ENCODE assay signal across 8 mouse cellular contexts in the genomic region with DNA sequence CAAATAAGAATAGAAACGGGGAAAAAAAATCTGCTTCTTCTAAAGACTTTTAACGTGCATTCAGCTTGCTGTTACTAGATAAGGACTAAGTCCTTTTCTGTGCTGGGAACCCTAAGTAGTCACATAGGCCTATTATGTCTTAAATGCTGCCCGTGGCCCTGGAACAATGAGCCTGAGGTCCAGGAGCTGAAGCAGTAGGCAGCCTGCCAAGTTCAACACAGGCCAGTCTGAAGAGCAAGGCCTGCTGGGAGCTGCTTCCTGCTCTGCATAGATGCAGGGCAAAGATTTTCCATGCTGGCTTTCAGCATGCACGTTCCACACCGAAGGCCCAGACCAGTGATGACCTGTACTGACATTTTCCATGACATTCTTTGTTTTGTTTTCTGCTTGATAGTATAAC.
DNase-seq lines count a peak whose midpoint lies in the region; ATAC-seq and TF ChIP-seq lines count a peak whose summit lies in the region.

No protein-coding gene starts in this region.

- ATAC-seq in embryonic facial prominence, embryonic 14.5 days (ENCODE audit: low read depth) = peak; percentile 92
- peak; percentile 88 for ATAC-seq in midbrain, embryonic 12.5 days (ENCODE audit: low FRiP score, low read depth)
- ATAC-seq in stomach, embryonic 16.5 days (ENCODE audit: insufficient read depth, low FRiP score) = peak; percentile 92
- ATAC-seq in erythroid progenitor cell, adult 5-6 weeks (replicated peaks; ENCODE audit: low FRiP score, poor library complexity, severe bottlenecking) = no peak

- TF ChIP-seq POLR2A in brain, embryonic 14.5 days (IDR thresholded peaks at IDR 0.05; ENCODE audit: borderline replicate concordance, extremely low read depth, insufficient read depth, insufficient read length, poor library complexity, severe bottlenecking) = no peak
- peak; percentile 68 for TF ChIP-seq POLR2A in heart, adult 2 months (IDR thresholded peaks at IDR 0.05; ENCODE audit: insufficient read depth, low read depth, low read length)

- no peak overlapping the region for H3K4me2 ChIP-seq in embryonic facial prominence, embryonic 14.5 days (ENCODE audit: low read depth, low read length)
- H3K4me2 ChIP-seq in midbrain, embryonic 12.5 days (replicated peaks) = no peak overlapping the region
- H3K4me2 ChIP-seq in stomach, embryonic 16.5 days (ENCODE audit: low read depth, low read length) = no peak overlapping the region

- H3K27me3 ChIP-seq in embryonic facial prominence, embryonic 14.5 days (replicated peaks; ENCODE audit: control insufficient read depth, insufficient read depth, low read length) = no peaks in the 10 kb centered on the region
- no peaks in the 10 kb centered on the region for H3K27me3 ChIP-seq in heart, adult 2 months (ENCODE audit: control insufficient read depth, insufficient read depth, low read length)
- H3K27me3 ChIP-seq in midbrain, embryonic 12.5 days = no peaks in the 10 kb centered on the region
- no peaks in the 10 kb centered on the region for H3K27me3 ChIP-seq in stomach, embryonic 16.5 days (ENCODE audit: control insufficient read depth, insufficient read depth, low read length)

- no peak overlapping the region for H3K4me3 ChIP-seq in embryonic facial prominence, embryonic 14.5 days (ENCODE audit: low read depth, low read length)
- H3K4me3 ChIP-seq in heart, adult 2 months = no peak overlapping the region
- no peak overlapping the region for H3K4me3 ChIP-seq in midbrain, embryonic 12.5 days
- no peak overlapping the region for H3K4me3 ChIP-seq in stomach, embryonic 16.5 days (replicated peaks; ENCODE audit: low read length)

- H3K36me3 ChIP-seq in embryonic facial prominence, embryonic 14.5 days (ENCODE audit: control insufficient read depth, insufficient read depth, low read length) = no peaks in the 10 kb centered on the region
- peaks cover 8% of the 10 kb centered on the region; the same call in 1 of the 2 replicates for H3K36me3 ChIP-seq in heart, adult 2 months (ENCODE audit: control insufficient read depth, insufficient read depth, low read length)
- no peaks in the 10 kb centered on the region for H3K36me3 ChIP-seq in midbrain, embryonic 12.5 days
- no peaks in the 10 kb centered on the region for H3K36me3 ChIP-seq in stomach, embryonic 16.5 days (ENCODE audit: control insufficient read depth, insufficient read depth, low read length)

- H3K4me1 ChIP-seq in embryonic facial prominence, embryonic 14.5 days (ENCODE audit: control insufficient read depth, insufficient read depth, low read length) = peaks cover 12% of the 10 kb centered on the region; the same call in 1 of the 2 replicates
- H3K4me1 ChIP-seq in heart, adult 2 months (ENCODE audit: control insufficient read depth, insufficient read depth, low read length) = peaks cover 14% of the 10 kb centered on the region
- H3K4me1 ChIP-seq in midbrain, embryonic 12.5 days = peaks cover 19% of the 10 kb centered on the region
- H3K4me1 ChIP-seq in stomach, embryonic 16.5 days (ENCODE audit: control insufficient read depth, insufficient read depth, low read length) = peaks cover 14% of the 10 kb centered on the region; the same call in 1 of the 2 replicates

- TF ChIP-seq EP300 in heart, adult 2 months (IDR thresholded peaks at IDR 0.05; ENCODE audit: insufficient read depth, low read depth, low read length) = peak; percentile 99

- peak overlapping the region; percentile 58 for H3K27ac ChIP-seq in embryonic facial prominence, embryonic 14.5 days (replicated peaks; ENCODE audit: low read depth, low read length)
- peak overlapping the region; percentile 75 for H3K27ac ChIP-seq in heart, adult 2 months
- peak overlapping the region; percentile 66 for H3K27ac ChIP-seq in midbrain, embryonic 12.5 days (replicated peaks)
- peak overlapping the region; percentile 73 for H3K27ac ChIP-seq in stomach, embryonic 16.5 days (ENCODE audit: low read length)

- DNase-seq in brain, embryonic 14.5 days (ENCODE audit: low read depth) = peak; percentile 95
- DNase-seq in embryonic facial prominence, embryonic 14.5 days (ENCODE audit: low spot score) = peak; percentile 93
- peak; percentile 83 to 91 for DNase-seq in heart, adult 2 months
- DNase-seq in kidney, adult 11 months = peak; percentile 86
- DNase-seq in left cerebral cortex, postnatal 36 days (ENCODE audit: low spot score in 2 of 2) = peak; percentile 11 to 21

- no peak overlapping the region for H3K9ac ChIP-seq in embryonic facial prominence, embryonic 14.5 days (ENCODE audit: low read depth, low read length)
- H3K9ac ChIP-seq in heart, adult 2 months (ENCODE audit: low read depth, low read length) = no peak overlapping the region
- no peak overlapping the region for H3K9ac ChIP-seq in midbrain, embryonic 12.5 days (replicated peaks)
- H3K9ac ChIP-seq in stomach, embryonic 16.5 days (ENCODE audit: low read length) = no peak overlapping the region

- no peaks in the 10 kb centered on the region for H3K9me3 ChIP-seq in embryonic facial prominence, embryonic 14.5 days (ENCODE audit: control insufficient read depth, low read length)
- no peaks in the 10 kb centered on the region for H3K9me3 ChIP-seq in midbrain, embryonic 12.5 days
- no peaks in the 10 kb centered on the region for H3K9me3 ChIP-seq in stomach, embryonic 16.5 days (replicated peaks; ENCODE audit: control insufficient read depth, low read length)

- intact Hi-C loops in heart, adult 2 months (cut with DNase I) = loop anchor here (1.0 to 10.0 kb wide), 3 partner anchors 29 to 786 kb away; no protein-coding TSS in a partner anchor
- intact Hi-C loops in left cerebral cortex, postnatal 36 days (cut with DNase I) = no loop called here

- TF ChIP-seq CTCF in brain, embryonic 14.5 days (IDR thresholded peaks at IDR 0.05; ENCODE audit: borderline replicate concordance, extremely low read depth, insufficient read depth, insufficient read length) = no peak
- TF ChIP-seq CTCF in heart, adult 2 months (IDR thresholded peaks at IDR 0.05) = no peak

- 24% methylated on average over 5 of the region's 5 CpGs for WGBS in embryonic facial prominence, embryonic 14.5 days
- WGBS in heart, adult 2 months = 4% methylated on average over 5 of the region's 5 CpGs
- WGBS in midbrain, embryonic 12.5 days = 11% methylated on average over 5 of the region's 5 CpGs
- 14% methylated on average over 5 of the region's 5 CpGs for WGBS in stomach, embryonic 16.5 days

- H3K79me2 ChIP-seq in heart, adult 2 months (replicated peaks; ENCODE audit: control insufficient read depth, insufficient read depth, low read length) = no peaks in the 10 kb centered on the region

Comparison
In these comparisons a context has a peak if more than half of its experiments do, and no peak if none do; other contexts are left out.
1. DNase-seq: peak in every context shown above with its lines; median percentile 95 in brain, embryonic 14.5 days; 93 in embryonic facial prominence, embryonic 14.5 days; 87 in heart, adult 2 months; 86 in kidney, adult 11 months; 16 in left cerebral cortex, postnatal 36 days.